Mouse (Mus musculus): ENCODE data around the gene Bcl10. TPM values are rescaled to one million over a fixed set of nuclear protein-coding genes. Genes with fewer than 3 reads are reported as not detected.

Bcl10 gene
- polyA plus RNA-seq, 1 experiment from 2014 or later: 21.5 TPM

DNA sequence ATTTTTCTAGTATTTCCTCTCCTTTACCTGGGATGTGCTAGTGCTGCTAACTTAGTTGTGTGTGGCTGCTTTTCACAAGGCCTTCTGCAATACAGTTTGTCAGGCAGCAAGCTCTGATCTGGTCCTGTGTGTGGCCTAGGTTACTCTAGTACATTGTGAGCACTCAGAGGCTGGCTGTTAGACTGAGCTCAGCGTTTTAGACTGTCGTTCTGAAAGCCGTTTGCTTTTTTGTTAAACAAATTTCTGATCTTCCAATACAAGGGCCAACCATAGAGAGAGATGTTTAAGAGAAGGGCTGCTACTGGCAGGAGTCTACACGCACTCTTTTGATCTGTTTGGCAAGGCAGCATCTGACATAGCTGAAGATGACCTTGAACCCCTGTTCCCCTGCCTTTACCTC is 17.4 kb downstream of the Bcl10 start:
- Histone ChIP-seq H3K4me1 (ENCODE audit: control insufficient read depth, low read depth, low read length) (peaks cover 30% of the 10 kb centered on the region), H3K4me2 (ENCODE audit: low read depth, low read length) (no peak overlapping the region), H3K36me3 (ENCODE audit: control insufficient read depth, insufficient read depth) (peaks cover 2% of the 10 kb centered on the region; the same call in 1 of the 2 replicates), H3K27me3 (ENCODE audit: control insufficient read depth, insufficient read depth, low read depth, low read length) (no peaks in the 10 kb centered on the region), H3K9me3 (replicated peaks; ENCODE audit: control insufficient read depth, low read length) (no peaks in the 10 kb centered on the region), H3K9ac (ENCODE audit: low read depth, low read length) (no peak overlapping the region), H3K4me3 (ENCODE audit: low read depth, low read length) (no peak overlapping the region), H3K27ac (ENCODE audit: low read length) (no peak overlapping the region)
- ATAC-seq (ENCODE audit: low read depth): no peak
- WGBS (ENCODE audit: insufficient replicate concordance): 63% methylated on average over 4 of the region's 4 CpGs

DNA sequence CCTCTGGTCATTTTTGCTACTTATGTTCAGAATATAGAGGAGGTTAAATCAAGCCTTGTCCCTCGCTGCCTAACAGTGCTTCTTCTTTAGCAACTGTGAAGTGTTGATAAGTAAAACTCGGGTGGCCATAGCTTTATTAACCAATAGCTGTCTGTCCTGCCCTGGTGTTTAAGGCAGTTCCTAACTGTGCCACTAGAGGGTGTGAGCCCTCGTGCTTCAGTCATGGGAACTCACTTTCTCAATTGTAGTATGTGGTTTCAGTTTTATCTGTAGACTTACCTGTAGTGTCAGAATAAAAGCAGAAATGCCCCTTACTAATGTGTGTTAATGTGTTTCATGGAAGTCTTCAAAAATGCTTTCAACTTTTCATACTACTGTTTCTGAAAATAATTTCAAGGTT is 19.4 kb downstream of the Bcl10 start:
- Histone ChIP-seq H3K27me3 (ENCODE audit: control insufficient read depth, insufficient read depth, low read depth, low read length) (no peaks in the 10 kb centered on the region), H3K27ac (ENCODE audit: low read length) (no peak overlapping the region), H3K9ac (ENCODE audit: low read depth, low read length) (no peak overlapping the region), H3K36me3 (ENCODE audit: control insufficient read depth, insufficient read depth) (peaks cover 2% of the 10 kb centered on the region; the same call in 1 of the 2 replicates), H3K9me3 (replicated peaks; ENCODE audit: control insufficient read depth, low read length) (no peaks in the 10 kb centered on the region), H3K4me3 (ENCODE audit: low read depth, low read length) (no peak overlapping the region), H3K4me1 (ENCODE audit: control insufficient read depth, low read depth, low read length) (peaks cover 30% of the 10 kb centered on the region), H3K4me2 (ENCODE audit: low read depth, low read length) (no peak overlapping the region)
- 2% methylated on average over 3 of the region's 3 CpGs for WGBS (ENCODE audit: insufficient replicate concordance)
- ATAC-seq (ENCODE audit: low read depth): peak; percentile 16; the same call in 1 of the 2 replicates

DNA sequence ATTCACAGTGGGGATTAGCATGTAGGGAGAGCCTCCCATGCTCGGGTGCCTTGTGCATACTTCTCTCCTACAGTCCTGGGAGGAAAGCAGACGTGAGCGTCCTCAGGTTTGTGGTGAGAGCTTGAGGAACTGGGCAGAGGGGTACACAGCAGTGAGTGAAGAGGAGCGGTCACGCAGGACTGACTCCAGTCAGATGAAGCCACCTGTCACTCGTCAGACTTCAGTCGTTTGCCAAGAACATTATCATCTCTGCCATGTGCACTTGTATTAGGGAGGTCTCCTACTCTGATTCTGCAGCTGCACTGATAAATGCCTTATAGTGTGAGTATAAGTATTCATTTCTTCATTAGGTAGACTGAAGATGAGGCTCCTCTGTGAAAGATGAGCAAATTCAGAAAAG is 21.7 kb downstream of the Bcl10 start:
- peaks cover 2% of the 10 kb centered on the region; the same call in 1 of the 2 replicates for H3K36me3 ChIP-seq (ENCODE audit: control insufficient read depth, insufficient read depth)
- H3K27me3 ChIP-seq (ENCODE audit: control insufficient read depth, insufficient read depth, low read depth, low read length): no peaks in the 10 kb centered on the region
- H3K4me2 ChIP-seq (ENCODE audit: low read depth, low read length): no peak overlapping the region
- 36% methylated on average over 7 of the region's 7 CpGs for WGBS (ENCODE audit: insufficient replicate concordance)
- H3K27ac ChIP-seq (ENCODE audit: low read length): no peak overlapping the region
- H3K4me1 ChIP-seq (ENCODE audit: control insufficient read depth, low read depth, low read length): peaks cover 19% of the 10 kb centered on the region
- ATAC-seq (ENCODE audit: low read depth): peak; percentile 35; the same call in 1 of the 2 replicates
- H3K9me3 ChIP-seq (replicated peaks; ENCODE audit: control insufficient read depth, low read length): no peaks in the 10 kb centered on the region
- H3K4me3 ChIP-seq (ENCODE audit: low read depth, low read length): no peak overlapping the region
- H3K9ac ChIP-seq (ENCODE audit: low read depth, low read length): no peak overlapping the region

DNA sequence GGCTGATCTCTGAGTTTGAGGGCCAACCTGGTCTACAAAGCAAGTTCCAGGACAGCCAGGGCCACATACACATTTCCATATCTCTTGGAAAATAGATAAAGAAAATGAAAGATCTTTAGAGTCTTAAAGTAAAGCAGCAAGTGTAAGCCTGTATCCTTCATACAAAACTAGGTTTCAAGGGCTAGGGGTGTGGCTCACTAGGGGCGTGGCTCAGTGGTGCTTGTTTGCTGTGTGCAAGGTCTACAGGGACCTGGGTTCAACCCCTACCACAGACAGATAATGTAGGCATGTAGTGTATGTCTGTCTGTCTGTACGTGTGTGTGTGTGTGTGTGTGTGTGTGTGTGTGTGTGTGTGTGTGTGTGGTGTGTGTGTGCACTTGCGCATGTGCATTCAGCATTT is 23.3 kb downstream of the Bcl10 start:
- H3K9me3 ChIP-seq (replicated peaks; ENCODE audit: control insufficient read depth, low read length): no peaks in the 10 kb centered on the region
- ATAC-seq (ENCODE audit: low read depth): no peak
- WGBS (ENCODE audit: insufficient replicate concordance): 59% methylated on average over 3 of the region's 3 CpGs

DNA sequence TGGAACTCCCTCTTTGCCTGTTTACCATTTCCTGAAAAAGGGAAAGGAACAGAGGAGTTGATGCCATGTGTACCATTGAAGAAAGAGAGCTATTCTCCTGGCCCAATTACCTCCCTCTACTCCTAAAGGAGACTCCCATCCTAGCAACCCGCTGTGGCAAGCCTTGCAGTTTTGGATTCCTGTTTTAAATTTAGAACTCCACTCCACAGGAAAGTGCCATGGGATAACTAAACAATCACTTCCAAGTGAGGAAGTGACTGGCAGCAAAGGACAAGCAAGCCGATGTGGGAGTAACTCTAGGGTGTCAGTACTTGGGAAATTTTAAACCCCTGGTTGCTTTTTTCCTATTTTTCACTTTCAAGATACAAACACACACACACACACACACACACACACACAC is 24.1 kb downstream of the Bcl10 start:
- Histone ChIP-seq H3K27ac (ENCODE audit: low read length) (no peak overlapping the region), H3K9ac (ENCODE audit: low read depth, low read length) (no peak overlapping the region), H3K36me3 (ENCODE audit: control insufficient read depth, insufficient read depth) (0 out of 2 replicates have a peak, but pooled peaks cover 2% of the 10 kb centered on the region), H3K4me1 (ENCODE audit: control insufficient read depth, low read depth, low read length) (peaks cover 13% of the 10 kb centered on the region), H3K9me3 (replicated peaks; ENCODE audit: control insufficient read depth, low read length) (no peaks in the 10 kb centered on the region), H3K4me2 (ENCODE audit: low read depth, low read length) (no peak overlapping the region), H3K4me3 (ENCODE audit: low read depth, low read length) (no peak overlapping the region), H3K27me3 (ENCODE audit: control insufficient read depth, insufficient read depth, low read depth, low read length) (no peaks in the 10 kb centered on the region)
- 55% methylated on average over 2 of the region's 2 CpGs for WGBS (ENCODE audit: insufficient replicate concordance)
- ATAC-seq (ENCODE audit: low read depth): no peak

More for the DNA sequence above, 23.3 kb downstream of the Bcl10 start:
- Histone ChIP-seq H3K4me1 (ENCODE audit: control insufficient read depth, low read depth, low read length) (peaks cover 13% of the 10 kb centered on the region), H3K27me3 (ENCODE audit: control insufficient read depth, insufficient read depth, low read depth, low read length) (no peaks in the 10 kb centered on the region), H3K4me3 (ENCODE audit: low read depth, low read length) (no peak overlapping the region), H3K4me2 (ENCODE audit: low read depth, low read length) (no peak overlapping the region), H3K27ac (ENCODE audit: low read length) (no peak overlapping the region), H3K9ac (ENCODE audit: low read depth, low read length) (no peak overlapping the region), H3K36me3 (ENCODE audit: control insufficient read depth, insufficient read depth) (peaks cover 2% of the 10 kb centered on the region; the same call in 1 of the 2 replicates)

DNA sequence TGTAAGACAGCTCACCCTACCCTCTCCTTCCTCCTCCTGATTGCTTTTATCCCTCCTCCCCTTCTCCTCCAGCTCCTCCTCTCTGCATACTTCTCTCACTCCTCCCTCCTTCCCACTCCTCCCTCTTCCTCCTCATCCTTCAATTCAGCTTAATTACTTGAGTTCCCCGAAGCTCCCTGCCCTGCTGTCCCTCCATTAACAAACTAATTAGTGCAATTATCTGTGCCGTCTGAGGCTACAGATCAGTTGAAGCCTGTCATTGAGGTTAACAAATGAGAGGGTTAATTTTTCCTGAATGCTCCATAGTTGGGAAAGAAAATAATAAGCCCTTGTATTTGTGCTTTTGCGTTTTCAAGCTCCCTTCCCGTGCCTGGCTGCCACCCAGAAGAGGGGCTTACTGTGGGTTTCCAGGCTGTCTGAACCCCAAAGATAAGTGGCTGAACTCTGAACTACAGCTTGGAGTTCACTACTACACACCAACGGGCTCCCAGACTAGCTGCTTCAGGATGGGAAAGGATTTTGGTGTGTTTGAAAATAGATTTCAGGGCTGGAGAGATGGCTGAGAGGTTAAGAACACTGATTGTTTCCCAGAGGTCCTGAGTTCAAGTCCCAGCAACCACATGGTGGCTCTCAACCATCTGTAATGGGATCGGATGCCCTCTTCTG is 25.1 kb downstream of the Bcl10 start:
- Histone ChIP-seq H3K27me3 (ENCODE audit: control insufficient read depth, insufficient read depth, low read depth, low read length) (no peaks in the 10 kb centered on the region), H3K9me3 (replicated peaks; ENCODE audit: control insufficient read depth, low read length) (no peaks in the 10 kb centered on the region), H3K27ac (ENCODE audit: low read length) (no peak overlapping the region), H3K4me3 (ENCODE audit: low read depth, low read length) (no peak overlapping the region), H3K4me1 (ENCODE audit: control insufficient read depth, low read depth, low read length) (peaks cover 10% of the 10 kb centered on the region), H3K9ac (ENCODE audit: low read depth, low read length) (no peak overlapping the region), H3K36me3 (ENCODE audit: control insufficient read depth, insufficient read depth) (0 out of 2 replicates have a peak, but pooled peaks cover 2% of the 10 kb centered on the region), H3K4me2 (ENCODE audit: low read depth, low read length) (no peak overlapping the region)
- no peak for ATAC-seq (ENCODE audit: low read depth)
- 30% methylated on average over 6 of the region's 6 CpGs for WGBS (ENCODE audit: insufficient replicate concordance)

DNA sequence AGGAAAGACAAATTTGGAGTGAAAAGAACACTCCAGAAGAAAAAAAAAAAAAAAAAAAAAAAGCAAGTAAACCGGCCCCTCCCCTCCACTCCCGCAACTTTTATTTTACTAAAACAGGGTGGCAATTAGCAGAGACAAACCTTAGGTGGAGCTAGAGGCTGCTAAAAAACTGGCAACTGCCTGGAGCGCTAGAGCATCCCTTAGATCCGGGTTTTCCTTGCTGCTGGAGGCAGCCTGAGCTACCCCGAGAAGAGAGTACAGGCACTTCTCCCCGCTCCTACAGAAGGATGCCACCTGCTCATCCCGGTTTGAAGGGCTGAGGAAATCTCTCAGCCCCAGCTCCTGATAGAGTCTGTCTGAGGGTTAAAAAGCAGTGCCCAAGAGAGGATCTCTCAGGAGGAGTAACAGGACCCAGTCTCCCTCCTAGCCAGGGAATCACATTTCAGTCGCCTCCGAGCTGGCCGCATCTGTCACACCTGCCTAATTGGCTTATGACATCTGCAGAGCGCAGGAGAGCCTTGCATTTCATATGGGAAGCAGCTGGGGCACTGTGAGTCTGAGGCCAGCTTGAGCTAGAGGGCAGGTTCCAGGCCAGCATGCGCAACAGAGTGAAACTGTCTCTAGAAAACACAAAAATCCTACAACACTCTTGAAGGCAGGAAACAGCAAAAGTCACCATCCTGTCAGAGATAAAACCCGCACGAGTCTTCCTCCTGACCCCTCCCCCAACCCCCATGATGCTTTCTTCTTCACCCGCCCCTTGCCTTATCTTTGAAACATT is 27.6 kb downstream of the Bcl10 start:
- peak overlapping the region; percentile 59 for H3K4me2 ChIP-seq (ENCODE audit: low read depth, low read length)
- no peak overlapping the region for H3K9ac ChIP-seq (ENCODE audit: low read depth, low read length)
- no peaks in the 10 kb centered on the region for H3K36me3 ChIP-seq (ENCODE audit: control insufficient read depth, insufficient read depth)
- no peak overlapping the region for H3K27ac ChIP-seq (ENCODE audit: low read length)
- peak; percentile 50 for ATAC-seq (ENCODE audit: low read depth)
- no peaks in the 10 kb centered on the region for H3K9me3 ChIP-seq (replicated peaks; ENCODE audit: control insufficient read depth, low read length)
- H3K27me3 ChIP-seq (ENCODE audit: control insufficient read depth, insufficient read depth, low read depth, low read length): no peaks in the 10 kb centered on the region
- WGBS (ENCODE audit: insufficient replicate concordance): 3% methylated on average over 15 of the region's 15 CpGs
- H3K4me3 ChIP-seq (ENCODE audit: low read depth, low read length): peak overlapping the region; percentile 39
- peaks cover 10% of the 10 kb centered on the region for H3K4me1 ChIP-seq (ENCODE audit: control insufficient read depth, low read depth, low read length)

DNA sequence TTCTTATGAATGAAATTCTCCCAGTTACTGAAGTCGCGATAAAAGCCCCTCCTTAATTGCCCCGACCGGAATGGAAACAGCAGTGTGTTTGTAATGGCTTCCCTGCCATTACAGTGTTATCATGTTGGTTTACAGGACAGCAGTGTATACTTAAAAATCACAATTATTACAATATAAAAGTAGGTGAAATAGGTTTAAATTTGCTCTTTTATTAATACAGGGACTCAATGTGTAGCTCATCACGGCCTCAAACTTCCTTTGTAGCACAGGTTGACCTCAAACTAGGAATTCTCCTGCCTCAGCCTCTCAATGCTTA is 28.2 kb downstream of the Bcl10 start:
- Histone ChIP-seq H3K27me3 (ENCODE audit: control insufficient read depth, insufficient read depth, low read depth, low read length) (no peaks in the 10 kb centered on the region), H3K9ac (ENCODE audit: low read depth, low read length) (no peak overlapping the region), H3K27ac (ENCODE audit: low read length) (no peak overlapping the region), H3K4me2 (ENCODE audit: low read depth, low read length) (peak overlapping the region; percentile 59), H3K9me3 (replicated peaks; ENCODE audit: control insufficient read depth, low read length) (no peaks in the 10 kb centered on the region), H3K4me1 (ENCODE audit: control insufficient read depth, low read depth, low read length) (peaks cover 10% of the 10 kb centered on the region), H3K36me3 (ENCODE audit: control insufficient read depth, insufficient read depth) (no peaks in the 10 kb centered on the region), H3K4me3 (ENCODE audit: low read depth, low read length) (peak overlapping the region; percentile 39)
- WGBS (ENCODE audit: insufficient replicate concordance): 17% methylated on average over 5 of the region's 5 CpGs
- ATAC-seq (ENCODE audit: low read depth): no peak

All from liver, embryonic 16.5 days (tissue).